Mouse (Mus musculus) ES-E14 (cell line): ENCODE data around the gene Fgf5.

ENCODE experiments used
- CHD2 ChIP-seq: IDR thresholded peaks from 2 replicates; pipeline ENCODE4 v1.6.1; 2014; ENCODE audit warnings: mild to moderate bottlenecking, low read depth, low read length, inconsistent platforms
- HCFC1 ChIP-seq: IDR thresholded peaks from 2 replicates; pipeline ENCODE4 v1.6.1; 2012; ENCODE audit warnings: low read length, inconsistent platforms, borderline replicate concordance; ENCODE audit not compliant: insufficient read depth
- MAFK ChIP-seq: IDR thresholded peaks from 2 replicates; pipeline ENCODE4 v1.6.1; 2014; ENCODE audit warnings: mild to moderate bottlenecking, low read depth, low read length, inconsistent platforms; ENCODE audit not compliant: insufficient read depth

DNA sequence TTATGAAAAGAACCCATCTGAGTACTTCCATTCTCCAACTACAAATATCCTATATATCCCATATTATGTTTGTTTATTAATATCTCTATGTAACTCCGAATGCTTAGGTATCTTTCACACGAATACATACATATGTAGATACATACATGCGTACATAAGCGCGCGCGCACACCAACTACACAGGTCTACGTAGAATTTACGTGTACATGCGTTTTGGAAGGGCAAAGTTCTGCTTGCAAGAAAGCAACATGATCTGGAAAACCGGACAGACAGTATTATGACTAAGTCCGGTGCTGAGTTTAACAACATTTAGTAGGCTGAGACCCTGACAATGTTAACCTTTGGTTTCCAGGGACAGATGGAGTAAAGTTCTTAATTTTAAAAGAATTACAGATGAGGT is 1.2 kb downstream of the Fgf5 start:
- no peak for TF ChIP-seq MAFK
- no peak for TF ChIP-seq HCFC1
- no peak for TF ChIP-seq CHD2
